Mouse (Mus musculus): Measurements from ENCODE around the gene Pcsk4. TPM values are rescaled to one million over a fixed set of nuclear protein-coding genes. Genes with fewer than 3 reads are reported as not detected.

Gene Pcsk4
- 1.6 and 1.7 TPM in 2 replicates for polyA plus RNA-seq (2021; fragmentation: Nextera tagmentation)
- long read RNA-seq, experiment 1, partial matches to known transcripts, result 1 of 4 reads
- long read RNA-seq, experiment 1, other reads (novel, unspliced or antisense), result 2 of 4 reads
- long read RNA-seq, experiment 2, partial matches to known transcripts, result 0 of 9 reads
- long read RNA-seq, experiment 2, other reads (novel, unspliced or antisense), result 3 of 9 reads

DNA sequence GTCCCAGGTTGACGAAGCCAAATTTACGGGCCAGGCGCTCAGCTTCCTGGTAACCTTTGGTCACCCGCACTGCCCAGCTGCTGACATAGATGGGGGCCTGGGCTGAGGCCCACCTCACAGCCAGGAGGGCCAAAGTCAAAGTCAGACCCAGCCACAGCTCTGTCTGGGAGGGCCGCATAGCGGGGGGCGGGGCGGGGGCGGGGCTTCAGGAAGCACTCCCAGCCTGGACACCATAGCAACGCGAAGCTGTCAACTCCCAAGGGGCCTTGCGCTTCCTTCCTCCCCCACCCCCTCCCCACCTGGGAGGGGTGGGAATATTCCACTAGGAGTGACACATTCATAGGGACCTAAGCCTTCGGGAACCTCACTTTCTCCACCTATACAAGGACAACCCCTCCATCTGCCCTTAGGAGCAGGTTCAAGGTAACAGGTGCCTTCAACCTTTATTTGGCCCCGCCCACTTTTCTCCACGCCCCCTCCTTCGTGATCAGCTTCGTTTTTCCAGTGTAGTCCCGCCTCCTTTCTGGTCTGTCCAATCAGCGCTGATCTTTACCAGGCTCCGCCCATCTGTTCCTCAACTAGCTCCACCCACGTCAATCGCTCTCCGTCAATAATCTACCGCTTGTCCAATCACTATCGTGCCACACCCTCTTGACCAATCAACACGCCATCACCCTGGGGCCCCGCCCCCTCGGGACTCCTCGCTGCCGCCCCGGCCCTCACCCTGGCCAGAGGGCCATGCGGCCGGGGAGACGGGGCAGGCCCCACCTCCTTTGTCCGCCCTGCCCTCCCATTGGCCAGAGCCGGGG, at the start of gene Pcsk4, which contains the start of gene Reep6:
Gene Pcsk4, minus strand, starts transcription at position 226 of the 809 bp plus-strand sequence.
Gene Reep6, plus strand, starts transcription at position 681 of the 809 bp plus-strand sequence.

DNA sequence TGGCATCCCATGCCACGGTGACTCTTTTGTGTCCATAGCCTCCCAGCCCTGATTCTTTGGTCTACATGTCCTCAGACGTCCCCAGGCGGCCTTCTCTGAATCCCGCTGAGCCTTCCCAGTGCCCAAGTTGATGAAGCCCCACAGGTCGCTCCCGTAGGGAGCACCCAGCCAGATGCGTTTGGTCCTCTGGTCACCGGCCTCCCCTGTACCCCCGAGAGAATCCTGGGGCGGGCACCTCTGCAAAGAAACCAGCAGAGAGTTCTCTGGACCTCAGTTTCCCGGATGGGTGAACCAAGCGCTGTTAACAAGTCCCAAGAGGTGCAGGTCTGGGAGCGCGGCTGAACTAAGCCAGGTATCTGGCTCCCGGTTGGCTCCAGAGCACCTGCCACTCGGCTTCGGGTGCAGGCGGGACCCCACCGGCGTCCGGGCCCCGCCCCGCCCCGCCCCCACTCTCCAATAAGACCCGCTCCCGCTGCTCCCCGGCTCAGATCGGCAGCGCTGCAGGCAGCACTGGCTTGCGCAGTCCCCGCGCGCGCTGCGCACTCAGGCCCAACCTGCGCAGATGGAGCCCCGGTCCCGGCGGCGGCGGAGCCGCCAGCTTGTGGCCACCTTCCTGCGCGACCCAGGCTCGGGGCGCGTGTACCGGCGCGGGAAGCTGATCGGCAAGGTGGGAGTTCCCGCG, 26.8 kb upstream of the Pcsk4 start, which contains the start of gene Plk5:
Gene Plk5, plus strand, starts transcription at position 459 of the 682 bp plus-strand sequence.

DNA sequence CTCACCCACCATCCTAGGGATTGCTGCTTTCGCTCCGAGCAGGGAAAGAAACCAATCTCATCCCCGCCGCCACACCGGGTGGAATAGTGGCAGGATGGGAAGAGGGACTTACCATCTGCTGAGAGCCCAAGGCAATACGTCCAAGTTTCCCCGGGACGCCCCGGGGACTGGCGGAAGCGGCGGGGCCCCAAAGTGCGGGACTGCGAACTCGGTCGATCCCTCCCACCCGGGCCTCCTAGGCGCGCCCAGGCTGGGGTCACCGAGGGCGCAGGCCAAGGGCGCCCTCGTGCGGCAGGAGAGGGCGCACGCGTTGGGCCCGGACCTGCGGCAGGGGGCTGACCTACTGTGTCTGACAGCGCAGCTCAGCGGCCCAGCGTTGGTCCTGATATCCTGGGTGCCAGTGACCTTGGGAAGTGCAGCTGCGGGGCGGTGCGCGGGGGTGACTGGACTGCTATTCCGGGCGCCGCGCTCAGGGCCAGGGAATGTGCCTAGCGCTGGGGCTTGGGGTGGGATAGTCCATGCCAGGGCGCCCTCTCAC, 19.0 kb upstream of the Pcsk4 start, which contains the start of gene Adamtsl5:
Gene Adamtsl5, minus strand, starts transcription at position 169 of the 538 bp plus-strand sequence.

DNA sequence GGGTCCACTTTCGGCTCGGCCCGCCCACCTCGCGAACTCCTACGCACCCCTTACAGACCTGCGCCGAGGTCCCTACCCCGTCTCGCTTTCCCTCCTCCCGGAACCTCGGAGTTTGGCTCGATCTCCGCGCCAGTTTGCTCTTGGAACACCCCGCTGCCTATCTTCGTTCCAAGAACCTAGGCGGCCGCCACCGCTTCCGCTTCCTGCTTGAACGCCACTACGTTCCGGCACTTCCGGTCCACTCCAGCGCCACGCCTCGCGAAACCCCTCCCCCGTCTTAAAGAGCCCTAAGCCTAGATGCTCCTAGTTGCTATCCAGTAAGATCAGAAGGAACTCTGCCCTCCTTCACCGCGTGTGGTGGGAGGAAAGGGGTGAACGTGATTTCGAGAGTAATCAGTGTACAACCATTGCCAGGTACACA, 8.9 kb downstream of the Pcsk4 start, which contains the start of gene 2310011J03Rik:
Gene 2310011J03Rik, minus strand, starts transcription at position 198 of the 421 bp plus-strand sequence.

DNA sequence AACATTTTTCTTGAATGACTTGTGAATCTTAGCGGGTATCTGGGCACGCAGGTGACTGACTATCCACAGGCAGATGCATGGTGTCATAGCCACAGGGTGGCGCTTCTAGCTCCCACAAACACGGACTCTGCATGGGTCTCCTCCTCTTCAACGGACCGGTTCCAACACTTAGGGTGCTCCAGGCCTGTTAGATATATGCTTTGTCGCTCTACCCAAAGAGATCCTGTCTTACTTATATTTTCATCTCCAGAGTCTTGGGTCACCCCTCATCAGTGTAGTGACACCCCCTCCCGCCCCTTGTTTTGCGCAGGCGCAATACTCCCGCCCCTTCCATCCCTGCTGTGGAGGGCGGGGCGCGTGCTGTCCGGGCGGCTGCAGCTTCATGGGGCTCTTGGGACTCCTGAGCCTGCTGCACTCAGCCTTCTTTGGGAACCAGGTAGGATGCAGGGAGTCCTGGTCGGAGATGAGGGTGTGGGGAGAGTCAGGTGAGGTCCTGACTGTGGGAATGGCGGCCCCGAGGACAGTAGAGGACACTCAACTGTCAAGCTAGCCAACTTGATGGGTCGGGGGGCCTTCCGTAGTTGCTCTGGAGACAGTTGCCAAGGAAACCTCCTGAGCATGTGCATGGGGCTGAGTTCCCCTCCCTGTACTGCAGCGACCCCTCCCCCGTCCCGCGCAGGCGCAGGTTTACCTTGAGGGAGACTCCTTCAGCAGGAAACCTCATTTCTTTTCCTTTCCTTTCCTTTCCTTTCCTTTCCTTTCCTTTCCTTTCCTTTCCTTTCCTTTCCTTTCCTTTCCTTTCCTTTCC, 33.5 kb downstream of the Pcsk4 start, which contains the start of gene Apc2:
Gene Apc2, plus strand, starts transcription at position 360 of the 808 bp plus-strand sequence.

DNA sequence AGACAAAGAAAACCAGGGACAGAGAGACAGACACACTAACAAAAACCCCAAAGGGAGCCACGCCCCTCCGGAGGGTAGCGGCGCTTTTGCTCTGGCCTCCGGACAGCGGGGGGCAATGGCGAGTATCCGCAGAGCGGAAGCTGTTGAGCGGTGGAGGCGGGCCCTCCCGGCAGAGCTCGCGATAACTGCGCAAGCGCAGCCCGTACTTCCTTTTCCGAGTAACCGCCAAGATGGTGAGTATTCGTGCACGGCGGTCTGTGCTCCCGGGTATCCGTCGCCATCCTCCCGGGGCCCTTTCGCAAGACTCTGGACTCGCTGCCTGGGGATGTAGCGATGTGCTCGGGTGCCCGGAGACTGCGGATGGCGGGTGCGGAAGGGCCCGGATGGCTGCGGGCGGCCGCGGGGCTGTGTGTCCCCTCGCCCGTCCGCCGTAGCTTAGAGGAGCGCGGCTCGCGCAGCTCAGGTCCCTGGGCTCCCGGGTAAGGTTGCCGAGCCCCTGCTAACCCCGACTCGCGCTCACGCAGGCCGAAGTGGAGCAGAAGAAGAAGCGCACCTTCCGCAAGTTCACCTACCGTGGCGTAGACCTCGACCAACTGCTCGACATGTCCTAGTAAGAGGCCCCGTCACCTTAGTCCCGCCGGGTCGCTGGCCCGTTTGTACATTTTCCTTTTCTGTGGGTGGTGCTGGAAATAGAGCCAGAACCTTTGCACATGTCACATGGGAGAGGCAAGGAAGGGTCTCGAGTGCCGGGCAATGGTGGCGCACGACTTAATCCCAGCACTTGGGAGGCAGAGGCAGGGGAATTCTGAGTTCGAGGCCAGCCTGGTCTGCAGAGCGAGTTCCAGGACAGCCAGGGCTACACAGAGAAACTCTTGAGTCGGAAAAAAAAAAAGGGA, 36.8 kb downstream of the Pcsk4 start, which contains the start of gene Rps15:
Gene Rps15, plus strand, starts transcription at position 203 of the 896 bp plus-strand sequence.

Small RNA genes within 50 kb of the gene (microRNA-seq; reads per million reads assigned to microRNA genes)
- 1.7 reads per million for gene Mir6911

Other genes with a start within 250 kb of the Pcsk4 start
- 2.8 and 3.1 TPM in 2 replicates for gene Sbno2, start 223.9 kb downstream of the Pcsk4 start, polyA plus RNA-seq (2021; fragmentation: Nextera tagmentation)
- 16.5 and 18.4 TPM in 2 replicates for gene Stk11, start 213.7 kb downstream of the Pcsk4 start, polyA plus RNA-seq (2021; fragmentation: Nextera tagmentation)
- 943 and 1,004 TPM in 2 replicates for gene Atp5d, start 190.9 kb downstream of the Pcsk4 start, polyA plus RNA-seq (2021; fragmentation: Nextera tagmentation)
- gene Cbarp, start 188.7 kb downstream of the Pcsk4 start, polyA plus RNA-seq (2021; fragmentation: Nextera tagmentation), result 55.5 and 72.9 TPM in 2 replicates
- 8.3 and 11.7 TPM in 2 replicates for gene Midn, start 181.2 kb downstream of the Pcsk4 start, polyA plus RNA-seq (2021; fragmentation: Nextera tagmentation)
- gene Cirbp, start 163.5 kb downstream of the Pcsk4 start, polyA plus RNA-seq (2021; fragmentation: Nextera tagmentation), result 162 and 186 TPM in 2 replicates
- gene 1600002K03Rik, start 156.6 kb downstream of the Pcsk4 start, polyA plus RNA-seq (2021; fragmentation: Nextera tagmentation), result 10.6 and 11.0 TPM in 2 replicates
- gene Efna2, start 150.0 kb downstream of the Pcsk4 start, polyA plus RNA-seq (2021; fragmentation: Nextera tagmentation), result 7.4 and 8.6 TPM in 2 replicates
- gene Mum1, start 103.1 kb downstream of the Pcsk4 start, polyA plus RNA-seq (2021; fragmentation: Nextera tagmentation), result 22.1 and 23.6 TPM in 2 replicates
- gene Ndufs7, start 80.4 kb downstream of the Pcsk4 start, polyA plus RNA-seq (2021; fragmentation: Nextera tagmentation), result 865 and 922 TPM in 2 replicates
- gene Gamt, start 68.5 kb downstream of the Pcsk4 start, polyA plus RNA-seq (2021; fragmentation: Nextera tagmentation), result 51.8 and 54.3 TPM in 2 replicates
- gene Dazap1, start 68.0 kb downstream of the Pcsk4 start, polyA plus RNA-seq (2021; fragmentation: Nextera tagmentation), result 3.0 and 3.1 TPM in 2 replicates
- 2,763 and 3,004 TPM in 2 replicates for gene Rps15, start 37.0 kb downstream of the Pcsk4 start, polyA plus RNA-seq (2021; fragmentation: Nextera tagmentation)
- 15.7 and 18.9 TPM in 2 replicates for gene Apc2, start 33.5 kb downstream of the Pcsk4 start, polyA plus RNA-seq (2021; fragmentation: Nextera tagmentation)
- gene 2310011J03Rik, start 9.0 kb downstream of the Pcsk4 start, polyA plus RNA-seq (2021; fragmentation: Nextera tagmentation), result 33.2 and 34.9 TPM in 2 replicates
- gene Reep6, start 455 bp upstream of the Pcsk4 start, polyA plus RNA-seq (2021; fragmentation: Nextera tagmentation), result 7.6 and 9.0 TPM in 2 replicates
- 2.3 and 3.4 TPM in 2 replicates for gene Adamtsl5, start 18.9 kb upstream of the Pcsk4 start, polyA plus RNA-seq (2021; fragmentation: Nextera tagmentation)
- gene Plk5, start 27.0 kb upstream of the Pcsk4 start, polyA plus RNA-seq (2021; fragmentation: Nextera tagmentation), result 20.6 and 23.4 TPM in 2 replicates
- 1.4 and 2.5 TPM in 2 replicates for gene Mex3d, start 58.2 kb upstream of the Pcsk4 start, polyA plus RNA-seq (2021; fragmentation: Nextera tagmentation)
- 41.8 and 43.3 TPM in 2 replicates for gene Mbd3, start 70.1 kb upstream of the Pcsk4 start, polyA plus RNA-seq (2021; fragmentation: Nextera tagmentation)
- 1,342 and 1,554 TPM in 2 replicates for gene Uqcr11, start 77.3 kb upstream of the Pcsk4 start, polyA plus RNA-seq (2021; fragmentation: Nextera tagmentation)
- 7.2 and 9.6 TPM in 2 replicates for gene Tcf3, start 104.1 kb upstream of the Pcsk4 start, polyA plus RNA-seq (2021; fragmentation: Nextera tagmentation)
- gene Onecut3, start 165.3 kb upstream of the Pcsk4 start, polyA plus RNA-seq (2021; fragmentation: Nextera tagmentation), result not detected in 2 replicates
- gene Atp8b3, start 209.6 kb upstream of the Pcsk4 start, polyA plus RNA-seq (2021; fragmentation: Nextera tagmentation), result 0.09 and 0.10 TPM in 2 replicates
- gene Rexo1, start 232.1 kb upstream of the Pcsk4 start, polyA plus RNA-seq (2021; fragmentation: Nextera tagmentation), result 19.5 and 19.8 TPM in 2 replicates
- gene Klf16, start 247.8 kb upstream of the Pcsk4 start, polyA plus RNA-seq (2021; fragmentation: Nextera tagmentation), result 7.5 and 8.9 TPM in 2 replicates

All from layer of hippocampus, adult 6 months (tissue).